Mouse (Mus musculus) retina, adult 2 months (tissue): ENCODE results near the gene Odf3l2.

Experiments used
- DNase-seq: peaks from one replicate; pipeline ENCODE4 v3.0.0-alpha.2; 2012; ENCODE audit warnings: low read depth, low spot score

Gene Odf3l2

GRCm38 (mm10) chr10:79645711-79646110, at the start of gene Odf3l2:
Gene Odf3l2, minus strand, starts transcription at chr10:79645738.
- no peak for DNase-seq

- DNase-seq: no peak
Observed at GRCm38 (mm10) chr10:79694379-79694655, 48.8 kb upstream of the Odf3l2 start.

- peak; percentile 83 for DNase-seq
Observed at GRCm38 (mm10) chr10:79693580-79694378, 48.2 kb upstream of the Odf3l2 start.

GRCm38 (mm10) chr10:79691986-79692548, 46.5 kb upstream of the Odf3l2 start:
- DNase-seq: no peak

GRCm38 (mm10) chr10:79689178-79689577, 43.6 kb upstream of the Odf3l2 start:
- DNase-seq: no peak

GRCm38 (mm10) chr10:79688720-79689119, 43.2 kb upstream of the Odf3l2 start, which contains the start of gene Gzmm:
Gene Gzmm, plus strand, starts transcription at chr10:79689020.
- no peak for DNase-seq

GRCm38 (mm10) chr10:79687513-79687912, 42.0 kb upstream of the Odf3l2 start:
- DNase-seq: no peak

GRCm38 (mm10) chr10:79686691-79687090, 41.2 kb upstream of the Odf3l2 start:
- no peak for DNase-seq

- no peak for DNase-seq
Observed at GRCm38 (mm10) chr10:79686219-79686618, 40.7 kb upstream of the Odf3l2 start.

GRCm38 (mm10) chr10:79684770-79685600, 39.4 kb upstream of the Odf3l2 start:
- no peak for DNase-seq

GRCm38 (mm10) chr10:79683726-79684640, 38.4 kb upstream of the Odf3l2 start:
- DNase-seq: no peak

- DNase-seq: no peak
Observed at GRCm38 (mm10) chr10:79682916-79683582, 37.5 kb upstream of the Odf3l2 start.

- no peak for DNase-seq
Observed at GRCm38 (mm10) chr10:79682551-79682915, 37.0 kb upstream of the Odf3l2 start.

- DNase-seq: peak; percentile 96
Observed at GRCm38 (mm10) chr10:79681591-79682245, 36.2 kb upstream of the Odf3l2 start, which contains the start of gene Cdc34. Gene Cdc34, plus strand, starts transcription at chr10:79682195.

GRCm38 (mm10) chr10:79680606-79681495, 35.3 kb upstream of the Odf3l2 start:
- DNase-seq: no peak

- DNase-seq: no peak
Observed at GRCm38 (mm10) chr10:79675346-79676035, 30.0 kb upstream of the Odf3l2 start.

- DNase-seq: no peak
Observed at GRCm38 (mm10) chr10:79673054-79673453, 27.5 kb upstream of the Odf3l2 start.

- no peak for DNase-seq
Observed at GRCm38 (mm10) chr10:79672088-79672455, 26.5 kb upstream of the Odf3l2 start.
